Mouse (Mus musculus): ENCODE results near the gene Mgp.

The Mgp gene

DNA sequence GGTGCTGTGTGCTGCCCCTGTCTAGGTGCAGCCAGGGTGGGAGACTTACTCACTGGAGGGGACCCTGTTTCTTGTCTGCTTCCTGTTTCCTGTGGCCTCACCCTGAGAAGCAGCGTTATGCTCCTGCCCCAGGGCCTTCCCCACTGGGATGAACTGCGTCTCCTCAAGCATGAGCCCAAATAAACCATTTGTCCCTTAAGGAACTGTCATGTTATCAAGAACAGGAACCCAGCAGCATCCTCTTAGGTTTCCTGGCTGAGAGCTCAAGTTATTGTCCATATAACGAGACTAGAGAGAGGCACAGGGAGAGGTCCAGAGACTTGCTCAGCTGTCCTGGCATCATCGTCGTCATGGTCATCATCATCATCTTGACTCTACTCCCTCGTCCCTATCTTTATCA, 25.4 kb downstream of the Mgp start:
- no peak for DNase-seq (ENCODE audit: low spot score)

DNA sequence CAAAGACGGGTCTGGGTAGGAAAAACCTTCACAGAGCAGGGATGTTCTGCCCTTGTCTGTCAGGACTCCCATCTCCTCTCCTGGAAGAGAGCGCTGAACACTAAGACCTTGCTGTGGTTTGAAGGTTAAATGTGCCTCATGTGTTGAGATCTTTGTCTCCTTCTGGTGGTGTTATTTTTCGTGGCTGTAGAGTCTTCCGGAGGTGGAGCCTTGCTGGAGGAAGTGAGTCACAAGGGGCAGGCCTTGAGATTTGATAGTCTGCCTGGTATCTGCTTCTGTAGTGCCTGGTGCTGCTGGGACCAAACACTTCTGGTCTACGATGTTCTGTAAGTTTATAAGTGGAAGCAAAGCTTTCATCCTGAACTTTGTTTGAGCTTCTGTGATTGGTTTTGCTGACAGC, 26.7 kb downstream of the Mgp start:
- no peak for DNase-seq (ENCODE audit: low spot score)

DNA sequence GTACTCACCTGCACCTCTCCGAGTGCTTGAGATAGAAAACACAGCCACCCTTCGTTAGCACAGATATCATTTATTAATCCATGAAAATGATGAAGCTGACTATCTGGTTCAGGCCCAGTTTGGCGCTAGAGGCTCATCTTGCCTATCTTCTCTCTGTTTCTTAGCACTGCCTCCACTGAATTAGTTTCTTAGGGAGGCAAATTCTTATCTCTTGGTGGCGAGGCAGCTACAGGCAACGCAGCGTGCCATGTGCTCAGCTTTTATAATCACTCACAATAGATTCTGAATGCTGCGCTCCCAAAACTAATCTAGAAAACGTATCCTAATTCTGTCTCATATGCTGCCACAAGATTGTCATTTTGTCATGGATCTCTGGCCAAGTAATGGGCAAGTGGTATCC, 27.2 kb downstream of the Mgp start:
- DNase-seq (ENCODE audit: low spot score) = no peak

DNA sequence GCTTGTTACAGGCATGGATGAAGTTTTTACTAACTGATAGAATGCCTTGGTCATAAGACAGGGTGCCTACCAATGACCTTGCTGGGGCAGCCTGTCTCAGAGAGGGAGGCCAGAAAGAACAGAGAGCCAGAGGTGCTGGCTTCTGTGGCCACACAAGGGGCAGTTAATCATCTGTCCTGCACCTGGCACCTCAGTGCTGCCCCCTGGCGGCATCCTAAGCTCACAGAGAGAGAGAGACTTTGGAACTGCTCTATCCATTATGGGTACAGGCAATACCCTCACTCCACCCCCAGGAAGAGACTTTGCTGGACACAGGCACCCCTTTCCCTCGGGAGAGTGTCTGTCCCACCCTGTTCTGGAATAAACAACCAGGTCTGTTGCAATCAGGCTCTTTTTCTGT, 27.8 kb downstream of the Mgp start:
- no peak for DNase-seq (ENCODE audit: low spot score)

- no peak for DNase-seq (ENCODE audit: low spot score)
Observed at GRCm38 (mm10) chr6:136847267-136847666, 28.4 kb downstream of the Mgp start.

DNA sequence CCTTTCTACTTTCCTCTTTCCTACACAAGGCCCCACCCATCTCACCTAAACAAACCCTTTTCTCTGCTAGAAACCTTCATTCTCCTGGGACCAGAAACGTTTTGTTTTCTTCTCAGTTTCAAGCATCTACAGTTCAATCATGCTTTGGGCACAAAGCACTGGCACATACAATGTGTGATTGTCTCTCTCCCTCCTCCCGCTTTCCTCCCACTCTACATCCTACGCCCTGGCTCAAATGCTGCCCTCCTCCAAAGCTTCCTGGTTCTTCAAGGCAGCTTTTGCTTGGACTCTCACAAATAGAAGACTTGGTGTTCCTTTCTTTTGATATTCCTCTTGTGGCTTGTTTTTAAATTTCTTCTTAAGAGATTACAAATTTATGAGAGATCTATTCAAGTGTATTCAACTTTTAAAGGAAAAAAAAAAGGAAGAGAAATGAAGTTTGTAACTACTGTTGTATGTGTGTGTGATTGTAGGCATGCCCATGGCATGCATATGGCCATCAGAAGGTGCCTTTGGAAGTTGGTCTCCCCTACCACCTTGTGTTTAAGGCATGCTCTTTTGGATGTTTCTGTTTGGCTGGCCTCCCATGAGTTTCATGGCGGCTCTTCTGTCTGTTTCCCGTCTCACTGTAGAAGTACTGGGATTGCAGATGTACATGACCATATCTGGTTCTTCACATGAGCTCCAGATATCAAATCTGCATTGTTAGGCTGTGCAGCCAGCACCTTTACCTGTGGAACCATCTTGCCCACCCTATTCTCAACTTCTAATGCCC, 29.7 kb downstream of the Mgp start:
- no peak for DNase-seq (ENCODE audit: low spot score)

DNA sequence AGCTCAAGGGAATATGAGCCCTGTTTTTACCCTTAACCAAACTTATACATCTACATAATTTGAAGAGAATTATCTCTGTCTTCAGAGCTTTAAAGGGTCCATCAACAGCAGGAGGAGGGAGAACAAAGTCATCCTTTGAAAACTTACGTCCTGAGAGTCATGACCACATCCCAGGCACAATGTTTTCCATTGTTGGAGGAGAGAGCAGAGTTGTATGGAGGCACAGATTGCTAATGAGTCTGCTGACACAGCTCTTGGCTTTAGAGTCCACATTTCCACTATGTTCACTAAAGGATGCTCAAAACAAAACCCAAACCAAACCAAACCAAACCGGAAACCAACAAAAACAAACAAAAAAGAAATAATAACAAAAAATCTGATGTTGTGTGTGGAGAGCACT, 30.7 kb downstream of the Mgp start:
- no peak for DNase-seq (ENCODE audit: low spot score)

DNA sequence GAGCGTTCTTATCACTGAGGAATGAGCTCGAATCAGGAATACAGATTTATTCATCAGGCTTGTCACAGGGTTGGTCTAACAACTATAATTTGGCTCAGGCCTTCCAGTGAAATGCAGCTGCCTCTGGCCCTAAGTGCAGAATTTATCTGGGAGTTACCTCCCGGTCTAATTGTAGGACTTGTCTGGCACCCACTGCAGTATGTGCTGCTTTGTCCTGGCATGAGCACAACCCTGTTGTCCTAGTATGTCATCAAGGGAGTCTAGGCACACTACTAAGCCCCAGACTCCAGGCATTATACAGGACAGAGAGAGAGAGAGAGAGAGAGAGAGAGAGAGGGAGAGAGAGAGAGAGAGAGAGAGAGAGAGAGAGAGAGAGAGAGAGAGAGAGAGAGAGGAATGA, 38.3 kb downstream of the Mgp start:
- no peak for DNase-seq (ENCODE audit: low spot score)

- DNase-seq (ENCODE audit: low spot score) = no peak
Observed at GRCm38 (mm10) chr6:136835352-136835751, 40.3 kb downstream of the Mgp start, which contains the start of gene Smco3. Gene Smco3, minus strand, starts transcription at chr6:136835452.

DNA sequence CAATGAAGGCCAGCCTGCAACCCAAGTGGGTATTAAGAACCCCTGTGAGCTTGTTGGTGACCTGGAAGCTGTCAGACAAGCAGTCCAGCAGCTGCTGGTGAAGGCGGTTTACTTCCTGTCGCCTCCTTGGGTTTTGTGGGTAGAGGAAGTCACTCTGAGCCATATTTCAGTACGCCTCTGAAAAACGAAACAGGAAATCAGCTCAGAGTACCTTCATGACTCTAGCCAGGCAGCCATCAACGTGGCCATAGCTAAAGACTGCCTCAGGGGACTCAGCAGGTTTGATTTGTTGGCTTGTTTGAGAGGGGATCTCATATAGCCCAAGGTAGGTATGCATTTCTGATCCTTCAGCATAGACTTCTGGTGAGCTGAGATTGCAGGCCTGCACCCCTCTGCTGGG, 43.9 kb downstream of the Mgp start:
- no peak for DNase-seq (ENCODE audit: low spot score)

- no peak for DNase-seq (ENCODE audit: low spot score)
Observed at GRCm38 (mm10) chr6:136828681-136829080, 46.9 kb downstream of the Mgp start.

- DNase-seq (ENCODE audit: low spot score) = peak; percentile 97
Observed at GRCm38 (mm10) chr6:136827881-136828561, 47.6 kb downstream of the Mgp start, which contains the start of gene Wbp11. Gene Wbp11, minus strand, starts transcription at chr6:136828233.

DNA sequence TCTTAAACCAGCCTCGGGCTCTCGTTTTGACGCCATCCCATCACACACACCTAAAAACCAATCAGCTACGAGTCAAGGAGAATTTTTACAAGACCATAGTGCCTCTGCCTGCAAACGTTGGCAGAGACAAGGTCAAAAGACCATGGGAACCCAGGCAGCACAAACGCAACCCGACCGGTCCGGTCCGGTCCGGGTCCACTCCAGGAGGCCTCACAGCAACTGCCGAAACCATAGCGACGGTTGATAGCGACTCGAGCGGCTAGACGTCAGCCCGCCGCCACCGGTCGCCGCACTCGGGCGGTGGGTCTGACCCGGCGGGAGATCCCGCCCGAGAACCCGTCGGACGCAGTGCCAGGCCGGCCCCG, 48.1 kb downstream of the Mgp start, which contains the start of gene BC049715:
BC049715 (plus strand) TSS at position 111 of the 365 bp plus-strand sequence.
- DNase-seq (ENCODE audit: low spot score) = no peak

DNA sequence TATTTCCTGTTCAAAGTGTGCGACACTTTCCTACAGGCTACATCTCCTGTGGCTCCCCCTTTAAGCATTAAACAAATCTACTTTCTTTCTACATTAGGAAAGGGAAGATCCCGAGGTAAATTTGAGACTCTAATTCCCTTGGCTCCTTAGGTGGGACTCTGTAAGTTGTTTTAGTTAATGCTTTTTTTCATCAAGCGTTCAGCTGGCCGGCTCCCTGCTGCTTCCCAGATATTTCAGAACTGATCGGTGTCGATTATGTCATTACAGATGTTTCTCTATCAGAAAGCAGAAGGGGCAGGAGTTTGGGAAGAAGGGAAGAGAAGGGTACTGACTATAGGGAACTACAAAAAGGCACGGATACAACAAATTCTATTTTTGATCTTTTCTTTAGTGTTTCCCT, 48.5 kb downstream of the Mgp start:
- no peak for DNase-seq (ENCODE audit: low spot score)

- DNase-seq (ENCODE audit: low spot score) = no peak
Observed at GRCm38 (mm10) chr6:136824987-136825386, 50.6 kb downstream of the Mgp start.
